Mouse (Mus musculus): ENCODE measurements around the gene Btbd8.

Btbd8 gene

GRCm38 (mm10) chr5:107437464-107438281 is at the start of gene Btbd8:
Btbd8 (plus strand) TSS chr5:107437997.
- peak; percentile 96 for DNase-seq (ENCODE audit: low spot score)

- DNase-seq (ENCODE audit: low spot score): no peak
Measured at GRCm38 (mm10) chr5:107389373-107389772, 48.4 kb upstream of the Btbd8 start.

- DNase-seq (ENCODE audit: low spot score): no peak
Measured at GRCm38 (mm10) chr5:107394437-107394836, 43.4 kb upstream of the Btbd8 start.

- no peak for DNase-seq (ENCODE audit: low spot score)
Measured at GRCm38 (mm10) chr5:107402436-107402835, 35.4 kb upstream of the Btbd8 start, which contains the start of gene Ephx4. Ephx4 (plus strand) TSS chr5:107402736.

GRCm38 (mm10) chr5:107403011-107403946 is 34.5 kb upstream of the Btbd8 start:
- no peak for DNase-seq (ENCODE audit: low spot score)

- no peak for DNase-seq (ENCODE audit: low spot score)
Measured at GRCm38 (mm10) chr5:107403947-107404684, 33.7 kb upstream of the Btbd8 start.

- DNase-seq (ENCODE audit: low spot score): no peak
Measured at GRCm38 (mm10) chr5:107405361-107405760, 32.4 kb upstream of the Btbd8 start.

GRCm38 (mm10) chr5:107410305-107410704 is 27.5 kb upstream of the Btbd8 start:
- DNase-seq (ENCODE audit: low spot score): no peak

- no peak for DNase-seq (ENCODE audit: low spot score)
Measured at GRCm38 (mm10) chr5:107411326-107411725, 26.5 kb upstream of the Btbd8 start.

GRCm38 (mm10) chr5:107412285-107412684 is 25.5 kb upstream of the Btbd8 start:
- no peak for DNase-seq (ENCODE audit: low spot score)

- DNase-seq (ENCODE audit: low spot score): no peak
Measured at GRCm38 (mm10) chr5:107415098-107415497, 22.7 kb upstream of the Btbd8 start.

- no peak for DNase-seq (ENCODE audit: low spot score)
Measured at GRCm38 (mm10) chr5:107421676-107422075, 16.1 kb upstream of the Btbd8 start.

- no peak for DNase-seq (ENCODE audit: low spot score)
Measured at GRCm38 (mm10) chr5:107431249-107431648, 6.5 kb upstream of the Btbd8 start, which contains the start of gene Lpcat2b. Lpcat2b (plus strand) TSS chr5:107431549.

GRCm38 (mm10) chr5:107434001-107434400 is 3.8 kb upstream of the Btbd8 start:
- no peak for DNase-seq (ENCODE audit: low spot score)

- no peak for DNase-seq (ENCODE audit: low spot score)
Measured at GRCm38 (mm10) chr5:107436185-107436584, 1.6 kb upstream of the Btbd8 start.

GRCm38 (mm10) chr5:107436587-107437209 is 1.1 kb upstream of the Btbd8 start:
- DNase-seq (ENCODE audit: low spot score): peak; percentile 35

GRCm38 (mm10) chr5:107438353-107438752 is 556 bp downstream of the Btbd8 start:
- DNase-seq (ENCODE audit: low spot score): no peak

GRCm38 (mm10) chr5:107441881-107442280 is 4.1 kb downstream of the Btbd8 start:
- DNase-seq (ENCODE audit: low spot score): no peak

GRCm38 (mm10) chr5:107444251-107444650 is 6.5 kb downstream of the Btbd8 start:
- DNase-seq (ENCODE audit: low spot score): no peak

- DNase-seq (ENCODE audit: low spot score): no peak
Measured at GRCm38 (mm10) chr5:107447977-107448376, 10.2 kb downstream of the Btbd8 start.

GRCm38 (mm10) chr5:107448784-107449183 is 11.0 kb downstream of the Btbd8 start:
- DNase-seq (ENCODE audit: low spot score): no peak

Measured in c-Kit-positive CD71-positive TER-119-positive erythroid progenitor cells, embryonic 14.5 days (primary cell).